Mouse (Mus musculus) liver, embryonic 12.5 days (tissue): Measurements from ENCODE around the gene Ralgapb. TPM values are rescaled to one million over a fixed set of nuclear protein-coding genes. Genes with fewer than 3 reads are reported as not detected.

Source experiments
- ATAC-seq: fragments of 200-750 bp; cut with Nextera tagmentation; 2 replicates; pipeline ENCODE4 v1.8.0; 2017; ENCODE audit warnings: moderate number of reproducible peaks, mild to moderate bottlenecking, moderate library complexity
- H3K27ac ChIP-seq: fragments of 300-500 bp; sonication (generic); 2 replicates; pipeline ENCODE4 v1.5.1; 2016; ENCODE audit warnings: mild to moderate bottlenecking
- H3K27me3 ChIP-seq: fragments of 300-500 bp; sonication (generic); replicated peaks from 2 replicates; pipeline ENCODE4 v1.6.1; 2016; ENCODE audit warnings: mild to moderate bottlenecking, moderate library complexity
- H3K36me3 ChIP-seq: fragments of 300-500 bp; sonication (generic); 2 replicates; pipeline ENCODE4 v1.6.1; 2016; ENCODE audit warnings: mild to moderate bottlenecking, moderate library complexity
- H3K4me1 ChIP-seq: fragments of 300-500 bp; sonication (generic); 2 replicates; pipeline ENCODE4 v1.6.1; 2016
- H3K4me2 ChIP-seq: fragments of 300-500 bp; sonication (generic); 2 replicates; pipeline ENCODE4 v1.6.1; 2016; ENCODE audit warnings: mild to moderate bottlenecking, moderate library complexity
- H3K4me3 ChIP-seq: fragments of 300-500 bp; sonication (generic); 2 replicates; pipeline ENCODE4 v1.5.1; 2016; ENCODE audit warnings: mild to moderate bottlenecking, moderate library complexity
- H3K9ac ChIP-seq: fragments of 300-500 bp; sonication (generic); 2 replicates; pipeline ENCODE4 v1.6.1; 2016; ENCODE audit warnings: mild to moderate bottlenecking, moderate library complexity
- H3K9me3 ChIP-seq: fragments of 300-500 bp; sonication (generic); replicated peaks from 2 replicates; pipeline ENCODE4 v1.6.1; 2016; ENCODE audit warnings: mild to moderate bottlenecking, moderate library complexity
- WGBS: fragments of 180-500 bp; shearing (Covaris S2); methylation state at CpG from one replicate; pipeline ENCODE4 v1.1.7; 2016; ENCODE audit not compliant: insufficient replicate concordance; 5-methylcytosine and 5-hydroxymethylcytosine counted together
- polyA plus RNA-seq: library from polyadenylated mRNA; unstranded; fragments of >200 nt; fragmentation: Nextera tagmentation; extraction: Ambion mirVana; gene quantifications from 2 replicates; pipeline ENCODE4 v1.2.1, GENCODE M21; 2016

Ralgapb gene
- polyA plus RNA-seq, 1 experiment from 2014 or later: 10.5 TPM

GRCm38 (mm10) chr2:158524129-158524860 lies 114.6 kb downstream of the Ralgapb start:
- no peaks in the 10 kb centered on the region for H3K4me1 ChIP-seq
- no peak overlapping the region for H3K9ac ChIP-seq
- WGBS: 73% methylated on average over 16 of the region's 16 CpGs
- H3K27me3 ChIP-seq: no peaks in the 10 kb centered on the region
- no peaks in the 10 kb centered on the region for H3K36me3 ChIP-seq
- no peaks in the 10 kb centered on the region for H3K9me3 ChIP-seq
- no peak for ATAC-seq
- no peak overlapping the region for H3K4me3 ChIP-seq
- no peak overlapping the region for H3K27ac ChIP-seq
- no peak overlapping the region for H3K4me2 ChIP-seq

GRCm38 (mm10) chr2:158534090-158534489 lies 124.4 kb downstream of the Ralgapb start:
- no peak for ATAC-seq
- Histone ChIP-seq H3K4me2 (no peak overlapping the region), H3K4me1 (no peaks in the 10 kb centered on the region), H3K9ac (no peak overlapping the region), H3K9me3 (no peaks in the 10 kb centered on the region), H3K27ac (no peak overlapping the region), H3K27me3 (peaks cover 4% of the 10 kb centered on the region; the same call in 1 of the 2 replicates), H3K4me3 (no peak overlapping the region), H3K36me3 (no peaks in the 10 kb centered on the region)
- WGBS: 9% methylated on average over 4 of the region's 4 CpGs

GRCm38 (mm10) chr2:158534559-158534958 lies 124.9 kb downstream of the Ralgapb start:
- no peaks in the 10 kb centered on the region for H3K9me3 ChIP-seq
- H3K4me2 ChIP-seq: no peak overlapping the region
- H3K4me1 ChIP-seq: no peaks in the 10 kb centered on the region
- no peaks in the 10 kb centered on the region for H3K36me3 ChIP-seq
- ATAC-seq: no peak
- H3K27ac ChIP-seq: no peak overlapping the region
- H3K9ac ChIP-seq: no peak overlapping the region
- H3K4me3 ChIP-seq: no peak overlapping the region
- 61% methylated on average over 8 of the region's 8 CpGs for WGBS
- peaks cover 9% of the 10 kb centered on the region for H3K27me3 ChIP-seq

GRCm38 (mm10) chr2:158539433-158540305 lies 130.0 kb downstream of the Ralgapb start:
- no peak for ATAC-seq

GRCm38 (mm10) chr2:158541286-158541685 lies 131.6 kb downstream of the Ralgapb start:
- Histone ChIP-seq H3K27ac (no peak overlapping the region), H3K9me3 (no peaks in the 10 kb centered on the region), H3K36me3 (no peaks in the 10 kb centered on the region), H3K4me1 (no peaks in the 10 kb centered on the region), H3K9ac (no peak overlapping the region), H3K27me3 (peaks cover 26% of the 10 kb centered on the region), H3K4me2 (no peak overlapping the region), H3K4me3 (no peak overlapping the region)
- 41% methylated on average over 4 of the region's 4 CpGs for WGBS
- ATAC-seq: no peak

More at GRCm38 (mm10) chr2:158539433-158540305, 130.0 kb downstream of the Ralgapb start:
- no peak overlapping the region for H3K27ac ChIP-seq
- no peaks in the 10 kb centered on the region for H3K4me1 ChIP-seq
- H3K36me3 ChIP-seq: no peaks in the 10 kb centered on the region
- H3K27me3 ChIP-seq: peaks cover 26% of the 10 kb centered on the region
- H3K9ac ChIP-seq: no peak overlapping the region
- H3K4me3 ChIP-seq: no peak overlapping the region
- peak overlapping the region; percentile 8; the same call in 1 of the 2 replicates for H3K4me2 ChIP-seq
- WGBS: 48% methylated on average over 24 of the region's 24 CpGs
- no peaks in the 10 kb centered on the region for H3K9me3 ChIP-seq

GRCm38 (mm10) chr2:158545266-158545665 lies 135.6 kb downstream of the Ralgapb start:
- Histone ChIP-seq H3K36me3 (no peaks in the 10 kb centered on the region), H3K4me2 (no peak overlapping the region), H3K9ac (no peak overlapping the region), H3K4me3 (no peak overlapping the region), H3K27me3 (peaks cover 35% of the 10 kb centered on the region; the same call in 1 of the 2 replicates), H3K9me3 (no peaks in the 10 kb centered on the region), H3K27ac (no peak overlapping the region), H3K4me1 (no peaks in the 10 kb centered on the region)
- no peak for ATAC-seq
- 36% methylated on average over 2 of the region's 2 CpGs for WGBS

- WGBS: 6% methylated on average over 17 of the region's 17 CpGs
- Histone ChIP-seq H3K4me2 (peak overlapping the region; percentile 18; the same call in 1 of the 2 replicates), H3K27ac (no peak overlapping the region), H3K9me3 (no peaks in the 10 kb centered on the region), H3K27me3 (peaks cover 49% of the 10 kb centered on the region), H3K4me3 (no peak overlapping the region), H3K4me1 (no peaks in the 10 kb centered on the region), H3K36me3 (no peaks in the 10 kb centered on the region), H3K9ac (no peak overlapping the region)
- no peak for ATAC-seq
Measured at GRCm38 (mm10) chr2:158546751-158547150, 137.1 kb downstream of the Ralgapb start.

Other genes starting within 250 kb of the Ralgapb start
- gene D630003M21Rik, start 180.6 kb upstream of the Ralgapb start, polyA plus RNA-seq: 0.31 and 0.39 TPM in 2 replicates
- not detected in 2 replicates for gene Bpi, start 151.8 kb upstream of the Ralgapb start, polyA plus RNA-seq
- gene Lbp, start 103.4 kb upstream of the Ralgapb start, polyA plus RNA-seq: 12.9 and 14.4 TPM in 2 replicates
- gene Snhg11, start 34.2 kb upstream of the Ralgapb start, polyA plus RNA-seq: 2.2 and 2.4 TPM in 2 replicates
- not detected in 2 replicates for gene Adig, start 92.8 kb downstream of the Ralgapb start, polyA plus RNA-seq
- gene Arhgap40, start 102.9 kb downstream of the Ralgapb start, polyA plus RNA-seq: not detected in 2 replicates
- gene Slc32a1, start 200.9 kb downstream of the Ralgapb start, polyA plus RNA-seq: not detected in 2 replicates
- 12.5 and 13.3 TPM in 2 replicates for gene Actr5, start 215.0 kb downstream of the Ralgapb start, polyA plus RNA-seq